Mouse (Mus musculus) heart, postnatal 14 days (tissue): ENCODE data around the gene Traf3ip1. TPM values are rescaled to one million over a fixed set of nuclear protein-coding genes. Genes with fewer than 3 reads are reported as not detected.

ENCODE experiments used
- DNase-seq, 2 experiments: peaks; one replicate each; pipeline ENCODE4 v3.0.0; 2021 to 2022
- intact Hi-C: fragments of 180-260 bp; cut with DNase I; formaldehyde crosslinking; loops from one replicate; pipeline ENCODE4 v1.15.1; 2025
- long read RNA-seq, 2 experiments: library from polyadenylated mRNA; stranded (forward); transcript quantifications; one replicate each; pipeline ENCODE4 v2.0.0; 2021
- total RNA-seq, 2 experiments: library from RNA; stranded (reverse); gene quantifications; 2 replicates each; pipeline ENCODE4 v1.2.3; 2021

Gene Traf3ip1
- 1 to 10 TPM; 4.6 to 5.9 TPM for total RNA-seq
- long read RNA-seq, experiment 1, partial matches to known transcripts: 0 of 1 reads
- long read RNA-seq, experiment 1, other reads (novel, unspliced or antisense): 1 of 1 reads
- long read RNA-seq, experiment 2, partial matches to known transcripts: 1 of 1 reads
- long read RNA-seq, experiment 2, other reads (novel, unspliced or antisense): 0 of 1 reads

- intact Hi-C loops: no loop called here
These were observed at the start of gene Traf3ip1 for GRCm38 (mm10) chr1:91494457-91495140. TSS of gene Traf3ip1 (plus strand) at chr1:91494647.

GRCm38 (mm10) chr1:91444841-91445830, 49.3 kb upstream of the Traf3ip1 start:
- intact Hi-C loops: no loop called here

More at GRCm38 (mm10) chr1:91494457-91495140, at the start of gene Traf3ip1:
- DNase-seq: peak; percentile 94 to 96

GRCm38 (mm10) chr1:91446060-91446459, 48.4 kb upstream of the Traf3ip1 start:
- peak; percentile 73 to 77 for DNase-seq
- intact Hi-C loops: no loop called here

More at GRCm38 (mm10) chr1:91444841-91445830, 49.3 kb upstream of the Traf3ip1 start:
- DNase-seq: no peak

- intact Hi-C loops: no loop called here
- DNase-seq: no peak
These were observed 47.9 kb upstream of the Traf3ip1 start for GRCm38 (mm10) chr1:91446511-91446910.

GRCm38 (mm10) chr1:91448688-91449087, 45.8 kb upstream of the Traf3ip1 start:
- peak in 1 of 2 experiments; percentile 38 for DNase-seq
- intact Hi-C loops: no loop called here

GRCm38 (mm10) chr1:91450851-91451250, 43.6 kb upstream of the Traf3ip1 start:
- intact Hi-C loops: no loop called here
- DNase-seq: no peak

- intact Hi-C loops: no loop called here
- no peak for DNase-seq
These were observed 42.8 kb upstream of the Traf3ip1 start for GRCm38 (mm10) chr1:91451547-91452084.

- DNase-seq: no peak
These were observed 40.5 kb upstream of the Traf3ip1 start for GRCm38 (mm10) chr1:91453932-91454331.

GRCm38 (mm10) chr1:91454366-91454765, 40.1 kb upstream of the Traf3ip1 start:
- no peak for DNase-seq

More at GRCm38 (mm10) chr1:91453932-91454331, 40.5 kb upstream of the Traf3ip1 start:
- intact Hi-C loops: no loop called here

GRCm38 (mm10) chr1:91454927-91455326, 39.5 kb upstream of the Traf3ip1 start:
- intact Hi-C loops: no loop called here
- DNase-seq: peak in 1 of 2 experiments; percentile 2

More at GRCm38 (mm10) chr1:91454366-91454765, 40.1 kb upstream of the Traf3ip1 start:
- intact Hi-C loops: no loop called here

GRCm38 (mm10) chr1:91455661-91456161, 38.7 kb upstream of the Traf3ip1 start:
- intact Hi-C loops: no loop called here
- peak; percentile 68 to 76 for DNase-seq

GRCm38 (mm10) chr1:91456301-91456801, 38.1 kb upstream of the Traf3ip1 start:
- intact Hi-C loops: no loop called here
- peak; percentile 64 to 68 for DNase-seq

- intact Hi-C loops: no loop called here
- no peak for DNase-seq
These were observed 37.3 kb upstream of the Traf3ip1 start for GRCm38 (mm10) chr1:91457116-91457515.

GRCm38 (mm10) chr1:91457698-91458097, 36.7 kb upstream of the Traf3ip1 start:
- peak in 1 of 2 experiments; percentile 9 for DNase-seq

GRCm38 (mm10) chr1:91458223-91458861, 36.1 kb upstream of the Traf3ip1 start:
- DNase-seq: peak; percentile 47 to 55
- intact Hi-C loops: no loop called here

More at GRCm38 (mm10) chr1:91457698-91458097, 36.7 kb upstream of the Traf3ip1 start:
- intact Hi-C loops: no loop called here

GRCm38 (mm10) chr1:91459059-91459809, 35.2 kb upstream of the Traf3ip1 start, which contains the start of gene Per2:
TSS of gene Per2 (minus strand) at chr1:91459324.
- DNase-seq: peak; percentile 99
- intact Hi-C loops: loop anchor here (1.0 kb wide), 1 partner anchor 31 kb away; no protein-coding TSS in a partner anchor

- DNase-seq: no peak
- intact Hi-C loops: no loop called here
These were observed 34.4 kb upstream of the Traf3ip1 start for GRCm38 (mm10) chr1:91460069-91460468.

- intact Hi-C loops: no loop called here
- no peak for DNase-seq
These were observed 33.9 kb upstream of the Traf3ip1 start for GRCm38 (mm10) chr1:91460564-91460963.
